Mouse (Mus musculus) limb, embryonic 14.5 days (tissue): ENCODE data around the gene Fam196a. TPM values are rescaled to one million over a fixed set of nuclear protein-coding genes. Genes with fewer than 3 reads are reported as not detected.

Experiments used
- ATAC-seq: fragments of 200-750 bp; cut with Nextera tagmentation; 2 replicates; pipeline ENCODE4 v1.8.0; 2017; ENCODE audit warnings: low read depth, moderate number of reproducible peaks, moderate TSS enrichment; ENCODE audit not compliant: low FRiP score
- DNase-seq: peaks from one replicate; pipeline ENCODE4 v3.0.0-alpha.2; 2015; ENCODE audit warnings: low spot score
- H3K27ac ChIP-seq: fragments of 300-500 bp; sonication (generic); replicated peaks from 2 replicates; pipeline ENCODE4 v1.5.1; 2014; ENCODE audit warnings: low read depth, mild to moderate bottlenecking, low read length, moderate library complexity, mixed read lengths
- H3K27me3 ChIP-seq: fragments of 300-500 bp; sonication (generic); 2 replicates; pipeline ENCODE4 v1.6.1; 2014; ENCODE audit warnings: low read length, mixed read lengths; ENCODE audit not compliant: control insufficient read depth, insufficient read depth
- H3K36me3 ChIP-seq: fragments of 300-500 bp; sonication (generic); 2 replicates; pipeline ENCODE4 v1.6.1; 2014; ENCODE audit warnings: mild to moderate bottlenecking, low read length, moderate library complexity, mixed read lengths; ENCODE audit not compliant: control insufficient read depth, insufficient read depth
- H3K4me1 ChIP-seq: fragments of 300-500 bp; sonication (generic); 2 replicates; pipeline ENCODE4 v1.6.1; 2014; ENCODE audit warnings: antibody characterized with exemption, low read length, mixed read lengths; ENCODE audit not compliant: control insufficient read depth, insufficient read depth
- H3K4me2 ChIP-seq: fragments of 300-500 bp; sonication (generic); replicated peaks from 2 replicates; pipeline ENCODE4 v1.6.1; 2014; ENCODE audit warnings: low read depth, mild to moderate bottlenecking, low read length, moderate library complexity; ENCODE audit not compliant: severe bottlenecking
- H3K4me3 ChIP-seq: fragments of 300-500 bp; sonication (generic); replicated peaks from 2 replicates; pipeline ENCODE4 v1.5.1; 2014; ENCODE audit warnings: low read length
- H3K9ac ChIP-seq: fragments of 300-500 bp; sonication (generic); 2 replicates; pipeline ENCODE4 v1.6.1; 2014; ENCODE audit warnings: mild to moderate bottlenecking, low read depth, low read length, moderate library complexity; ENCODE audit not compliant: severe bottlenecking
- H3K9me3 ChIP-seq: fragments of 300-500 bp; sonication (generic); 2 replicates; pipeline ENCODE4 v1.6.1; 2016; ENCODE audit warnings: low read length; ENCODE audit not compliant: control insufficient read depth
- POLR2A ChIP-seq: fragments of 200-500 bp; IDR thresholded peaks from 2 replicates; pipeline ENCODE4 v1.8.0; 2012; ENCODE audit warnings: inconsistent platforms, mild to moderate bottlenecking, moderate library complexity, borderline replicate concordance; ENCODE audit not compliant: insufficient read depth, insufficient read length; ENCODE audit errors: extremely low read depth
- WGBS: fragments of 180-500 bp; shearing (Covaris S2); extraction: QIAGEN DNeasy Blood & Tissue Kit; methylation state at CpG from one replicate; pipeline ENCODE4 v1.1.7; 2014; 5-methylcytosine and 5-hydroxymethylcytosine counted together
- polyA plus RNA-seq, 2 experiments: library from polyadenylated mRNA; depleted of rRNA in 1 of 2; stranded (reverse) in 1 of 2; unstranded in 1 of 2; fragments of >200 nt; fragmentation: Nextera tagmentation in 1 of 2; extraction: Ambion mirVana in 1 of 2; gene quantifications; 2 replicates each; pipeline versions ENCODE4 v1.2.1 to v1.2.3; 2012 to 2014

Fam196a gene
- polyA plus RNA-seq, 2 experiments: 0.67 to 4.1 TPM

DNA sequence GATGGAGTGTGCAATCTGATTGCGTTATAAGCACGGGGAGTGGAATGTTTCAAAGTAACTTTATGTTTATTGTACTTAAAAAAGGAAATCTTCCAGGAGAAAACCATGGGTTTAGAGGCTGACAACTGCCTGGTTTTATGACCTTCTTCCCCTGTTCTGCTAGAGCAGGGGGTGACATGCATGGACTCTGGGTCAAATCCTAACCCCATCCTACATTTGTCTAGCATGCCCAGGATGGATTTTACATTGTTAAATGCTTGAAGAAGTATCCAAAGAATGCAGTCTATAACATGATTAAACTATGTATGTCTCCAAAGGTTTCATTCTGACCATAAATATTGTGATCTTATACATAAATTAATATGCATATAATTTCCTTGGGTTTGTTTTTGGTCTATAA is 38.8 kb downstream of the Fam196a start:
- 50% methylated on average over 2 of the region's 2 CpGs for WGBS
- no peak for ATAC-seq

DNA sequence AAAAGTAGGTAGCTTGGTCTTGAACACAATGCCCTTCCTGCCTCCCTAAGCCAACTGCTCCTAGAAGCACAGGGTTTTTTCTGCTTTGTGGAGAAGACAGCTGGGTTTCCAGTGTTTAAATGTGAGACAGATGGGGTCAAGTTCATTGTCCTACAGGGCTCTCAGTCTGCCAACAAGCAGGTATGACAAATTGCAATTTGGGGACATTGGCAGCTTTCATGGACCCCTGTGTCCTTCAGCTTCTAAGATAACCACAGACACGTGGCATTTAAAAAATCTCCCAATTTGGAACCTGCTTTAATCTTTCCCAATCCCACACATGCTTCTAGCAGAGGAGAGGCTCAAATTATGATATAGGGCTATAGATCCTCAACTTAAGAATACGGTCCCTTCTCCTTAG is 43.6 kb downstream of the Fam196a start:
- H3K27ac ChIP-seq: no peak overlapping the region
- H3K4me3 ChIP-seq: no peak overlapping the region
- no peaks in the 10 kb centered on the region for H3K36me3 ChIP-seq
- H3K9me3 ChIP-seq: no peaks in the 10 kb centered on the region
- H3K4me2 ChIP-seq: no peak overlapping the region
- 82% methylated on average over 2 of the region's 2 CpGs for WGBS
- no peaks in the 10 kb centered on the region for H3K4me1 ChIP-seq
- H3K9ac ChIP-seq: no peak overlapping the region
- no peak for ATAC-seq
- DNase-seq: no peak
- H3K27me3 ChIP-seq: no peaks in the 10 kb centered on the region
- no peak for TF ChIP-seq POLR2A

More for the DNA sequence above, 38.8 kb downstream of the Fam196a start:
- no peak overlapping the region for H3K9ac ChIP-seq
- H3K4me2 ChIP-seq: no peak overlapping the region
- H3K27ac ChIP-seq: no peak overlapping the region
- DNase-seq: no peak
- no peaks in the 10 kb centered on the region for H3K4me1 ChIP-seq
- H3K36me3 ChIP-seq: no peaks in the 10 kb centered on the region
- TF ChIP-seq POLR2A: no peak
- H3K9me3 ChIP-seq: no peaks in the 10 kb centered on the region
- no peaks in the 10 kb centered on the region for H3K27me3 ChIP-seq
- no peak overlapping the region for H3K4me3 ChIP-seq

DNA sequence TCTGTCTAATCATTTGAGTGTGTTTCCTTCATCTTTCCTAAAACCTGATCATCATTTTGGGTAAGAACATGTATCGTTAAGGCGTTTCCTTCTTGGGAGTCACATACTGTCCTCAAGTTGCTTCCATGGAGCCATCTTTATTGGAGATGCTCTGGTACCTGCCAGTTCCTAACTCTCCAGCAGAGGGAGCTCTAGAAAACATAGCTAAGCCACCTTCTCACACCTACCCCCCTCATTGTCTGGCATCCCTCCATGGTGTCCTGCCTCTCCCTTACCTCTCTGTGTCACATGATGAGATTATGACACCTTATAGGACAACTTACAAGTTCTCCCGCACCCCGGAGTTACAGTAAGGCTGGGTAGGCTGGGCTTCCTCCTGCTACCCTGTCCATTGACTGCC is 45.3 kb downstream of the Fam196a start:
- Histone ChIP-seq H3K36me3 (no peaks in the 10 kb centered on the region), H3K9ac (no peak overlapping the region), H3K4me3 (no peak overlapping the region), H3K9me3 (no peaks in the 10 kb centered on the region), H3K4me2 (no peak overlapping the region), H3K27me3 (no peaks in the 10 kb centered on the region), H3K4me1 (no peaks in the 10 kb centered on the region), H3K27ac (no peak overlapping the region)
- ATAC-seq: no peak
- WGBS: 90% methylated on average over 4 of the region's 4 CpGs
- no peak for TF ChIP-seq POLR2A
- DNase-seq: no peak

DNA sequence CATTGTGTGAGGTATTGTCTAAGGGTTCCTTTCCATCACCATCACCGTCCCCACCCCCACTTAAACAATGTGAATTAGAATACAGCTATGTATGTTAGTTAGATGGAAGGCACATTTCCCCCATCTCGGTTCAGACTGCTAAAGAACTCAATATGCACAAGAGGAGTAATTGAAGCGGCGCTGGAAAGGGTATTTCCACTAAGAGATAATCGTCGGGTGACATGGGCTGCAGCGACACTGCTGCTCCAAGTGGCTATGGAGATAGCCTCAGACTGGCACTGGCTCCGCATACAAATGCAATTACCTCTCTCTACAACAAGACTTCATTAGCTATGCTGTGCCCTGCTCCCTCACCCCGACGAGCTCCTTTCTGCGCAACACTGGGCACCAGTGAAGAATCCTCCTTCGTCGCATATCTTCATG is 45.8 kb downstream of the Fam196a start:
- Histone ChIP-seq H3K4me1 (no peaks in the 10 kb centered on the region), H3K27ac (no peak overlapping the region), H3K9me3 (no peaks in the 10 kb centered on the region), H3K27me3 (no peaks in the 10 kb centered on the region), H3K9ac (no peak overlapping the region), H3K4me3 (no peak overlapping the region), H3K36me3 (no peaks in the 10 kb centered on the region), H3K4me2 (no peak overlapping the region)
- TF ChIP-seq POLR2A: no peak
- 94% methylated on average over 13 of the region's 13 CpGs for WGBS
- no peak for DNase-seq
- ATAC-seq: no peak

DNA sequence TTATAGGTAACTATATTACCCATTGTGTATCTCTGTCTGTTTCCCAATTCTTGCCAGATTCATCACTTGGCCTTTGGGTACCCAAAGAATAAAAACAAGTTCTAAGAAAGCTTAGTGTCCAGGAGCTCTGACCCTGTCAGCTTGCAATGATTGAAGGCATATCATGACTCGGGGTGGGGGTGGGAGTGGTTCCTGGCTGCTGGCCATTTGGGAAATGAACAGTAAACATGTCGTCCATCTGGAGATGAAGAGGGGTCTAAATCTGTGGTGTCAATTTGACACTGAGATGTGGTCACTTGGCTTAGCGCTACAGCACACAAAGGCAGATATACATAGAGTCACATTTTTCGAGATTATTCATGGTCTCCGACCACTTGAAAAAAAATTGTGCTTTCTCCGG is 54.7 kb downstream of the Fam196a start:
- ATAC-seq (no peak), DNase-seq (no peak)
- Histone ChIP-seq H3K27me3 (no peaks in the 10 kb centered on the region), H3K9me3 (no peaks in the 10 kb centered on the region), H3K4me3 (no peak overlapping the region), H3K27ac (no peak overlapping the region), H3K9ac (no peak overlapping the region), H3K36me3 (no peaks in the 10 kb centered on the region; the same call in 1 of the 2 replicates), H3K4me1 (no peaks in the 10 kb centered on the region), H3K4me2 (no peak overlapping the region)
- TF ChIP-seq POLR2A: no peak
- 78% methylated on average over 6 of the region's 6 CpGs for WGBS

DNA sequence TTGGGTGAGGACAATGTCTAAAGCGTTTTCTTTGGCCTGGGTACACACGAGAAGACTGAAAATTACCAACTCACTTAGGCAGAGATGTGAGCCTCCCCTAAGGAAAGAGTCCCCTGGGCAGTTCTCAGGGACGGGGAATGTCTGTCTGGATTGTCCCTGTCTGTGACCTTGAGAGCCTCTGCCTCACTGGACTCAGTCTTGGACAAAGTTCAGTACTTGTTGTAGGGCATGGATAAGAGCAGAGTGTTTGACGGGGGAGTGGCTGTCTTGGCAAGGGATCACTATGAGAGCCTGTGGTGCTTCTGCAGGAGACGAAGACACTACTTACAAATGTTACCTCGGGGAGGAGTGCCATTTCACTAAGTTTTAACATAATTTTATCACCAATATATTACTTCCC is 57.8 kb downstream of the Fam196a start:
- ATAC-seq: no peak
- WGBS: 73% methylated on average over 6 of the region's 6 CpGs
- H3K36me3 ChIP-seq: peaks cover 8% of the 10 kb centered on the region

More for the DNA sequence above, 57.8 kb downstream of the Fam196a start:
- Histone ChIP-seq H3K4me2 (no peak overlapping the region), H3K4me1 (no peaks in the 10 kb centered on the region), H3K4me3 (no peak overlapping the region), H3K9me3 (no peaks in the 10 kb centered on the region), H3K27ac (no peak overlapping the region), H3K9ac (no peak overlapping the region), H3K27me3 (no peaks in the 10 kb centered on the region)
- DNase-seq: no peak
- TF ChIP-seq POLR2A: no peak
